Comparison of ENCODE assay signal across 10 mouse cellular contexts in genomic region chr7:4124856-4125255, GRCm38 (mm10). TPM values are rescaled to one million over a fixed set of nuclear protein-coding genes. Genes with fewer than 3 reads are reported as not detected.
DNase-seq lines count a peak whose midpoint lies in the region; ATAC-seq and TF ChIP-seq lines count a peak whose summit lies in the region.
"Had no signal": no experiment of that assay in that cellular context is flagged by ENCODE, and none has a peak within 500 bp of the region (broad histone marks: within the 10 kb centered on the region; RNA-seq: fewer than 3 reads in every experiment).

No protein-coding gene starts in this region.

- no peak for TF ChIP-seq POLR2A in heart, adult 2 months (IDR thresholded peaks at IDR 0.05; ENCODE audit: insufficient read depth, low read depth, low read length)

- H3K9ac ChIP-seq in heart, embryonic 14.5 days (ENCODE audit: low read length), result no peak overlapping the region
- no peak overlapping the region for H3K9ac ChIP-seq in heart, adult 2 months (ENCODE audit: low read depth, low read length)
- peak overlapping the region; percentile 47 for H3K9ac ChIP-seq in hindbrain, embryonic 12.5 days
- H3K9ac ChIP-seq in midbrain, embryonic 14.5 days (replicated peaks; ENCODE audit: low read length), result peak overlapping the region; percentile 40; the same call in 1 of the 2 replicates

- no peak for TF ChIP-seq CTCF in heart, adult 2 months (IDR thresholded peaks at IDR 0.05)

- peak overlapping the region; percentile 19; the same call in 1 of the 2 replicates for H3K4me2 ChIP-seq in heart, embryonic 14.5 days (ENCODE audit: low read length)
- peak overlapping the region; percentile 73 for H3K4me2 ChIP-seq in hindbrain, embryonic 12.5 days (replicated peaks)
- H3K4me2 ChIP-seq in midbrain, embryonic 14.5 days (ENCODE audit: low read length), result peak overlapping the region; percentile 73

- no peak overlapping the region for H3K27ac ChIP-seq in heart, embryonic 14.5 days (replicated peaks in 1 of 2; ENCODE audit: control insufficient read depth in 1 of 2, insufficient read depth in 1 of 2, low read depth in 2 of 2, low read length in 2 of 2)
- H3K27ac ChIP-seq in heart, adult 2 months, result no peak overlapping the region
- peak overlapping the region; percentile 7 for H3K27ac ChIP-seq in embryonic facial prominence, embryonic 10.5 days (replicated peaks)
- peak overlapping the region; percentile 92 for H3K27ac ChIP-seq in hindbrain, embryonic 12.5 days
- peak overlapping the region; percentile 77 for H3K27ac ChIP-seq in midbrain, embryonic 14.5 days (replicated peaks; ENCODE audit: low read depth, low read length)

- ATAC-seq in heart, embryonic 14.5 days (ENCODE audit: insufficient number of reproducible peaks, insufficient read depth, low FRiP score, low read depth), result no peak
- ATAC-seq in hindbrain, embryonic 12.5 days (ENCODE audit: low FRiP score), result no peak
- ATAC-seq in midbrain, embryonic 14.5 days (ENCODE audit: low FRiP score, low TSS enrichment), result peak; percentile 6

- TF ChIP-seq EP300 in heart, adult 2 months (IDR thresholded peaks at IDR 0.05; ENCODE audit: insufficient read depth, low read depth, low read length), result no peak

- no peak for DNase-seq in heart, adult 2 months
- DNase-seq in embryonic facial prominence, embryonic 10.5 days (ENCODE audit: low spot score), result no peak
- DNase-seq in midbrain, embryonic 14.5 days, result no peak
- DNase-seq in lung, postnatal 14 days, result no peak
- no peak for DNase-seq in spleen, adult 18-20 months
- no peak for DNase-seq in embryo, embryonic 11 days
- DNase-seq: gastrocnemius, postnatal 36 days had no signal

- WGBS in heart, embryonic 14.5 days, result 22% methylated on average over 5 of the region's 5 CpGs
- 46% methylated on average over 5 of the region's 5 CpGs for WGBS in heart, adult 2 months
- 15% methylated on average over 5 of the region's 5 CpGs for WGBS in embryonic facial prominence, embryonic 10.5 days
- WGBS in hindbrain, embryonic 12.5 days, result 17% methylated on average over 5 of the region's 5 CpGs
- 2% methylated on average over 5 of the region's 5 CpGs for WGBS in midbrain, embryonic 14.5 days

- H3K4me3 ChIP-seq in heart, embryonic 14.5 days (ENCODE audit: control insufficient read depth in 1 of 2, insufficient read depth in 1 of 2, low read depth in 1 of 2, low read length in 2 of 2), result no peak overlapping the region
- H3K4me3 ChIP-seq in heart, adult 2 months, result no peak overlapping the region
- H3K4me3 ChIP-seq in embryonic facial prominence, embryonic 10.5 days, result peak overlapping the region; percentile 45
- peak overlapping the region; percentile 23 for H3K4me3 ChIP-seq in hindbrain, embryonic 12.5 days
- H3K4me3 ChIP-seq in midbrain, embryonic 14.5 days (replicated peaks; ENCODE audit: low read depth, low read length), result peak overlapping the region; percentile 20

- no peaks in the 10 kb centered on the region for H3K79me2 ChIP-seq in heart, adult 2 months (replicated peaks; ENCODE audit: control insufficient read depth, insufficient read depth, low read length)

- H3K9me3 ChIP-seq in heart, embryonic 14.5 days (ENCODE audit: control insufficient read depth, low read length), result no peaks in the 10 kb centered on the region
- H3K9me3 ChIP-seq in embryonic facial prominence, embryonic 10.5 days, result no peaks in the 10 kb centered on the region
- H3K9me3 ChIP-seq in hindbrain, embryonic 12.5 days (replicated peaks), result no peaks in the 10 kb centered on the region
- no peaks in the 10 kb centered on the region for H3K9me3 ChIP-seq in midbrain, embryonic 14.5 days (ENCODE audit: control insufficient read depth, low read length)

- H3K27me3 ChIP-seq in heart, embryonic 14.5 days (ENCODE audit: control insufficient read depth, insufficient read depth, low read length), result peaks cover 20% of the 10 kb centered on the region
- no peaks in the 10 kb centered on the region for H3K27me3 ChIP-seq in heart, adult 2 months (ENCODE audit: control insufficient read depth, insufficient read depth, low read length)
- H3K27me3 ChIP-seq in embryonic facial prominence, embryonic 10.5 days (replicated peaks; ENCODE audit: low read depth, poor library complexity, severe bottlenecking), result peaks cover 28% of the 10 kb centered on the region
- 0 out of 2 replicates have a peak, but pooled peaks cover 4% of the 10 kb centered on the region for H3K27me3 ChIP-seq in hindbrain, embryonic 12.5 days
- H3K27me3 ChIP-seq in midbrain, embryonic 14.5 days (ENCODE audit: control insufficient read depth, insufficient read depth, low read length), result no peaks in the 10 kb centered on the region

- peaks cover 3 to 4% of the 10 kb centered on the region in 2 experiments; a peak in 2 of 4 replicates for H3K4me1 ChIP-seq in heart, embryonic 14.5 days (ENCODE audit: control insufficient read depth in 2 of 2, insufficient read depth in 2 of 2, low read length in 2 of 2)
- H3K4me1 ChIP-seq in heart, adult 2 months (ENCODE audit: control insufficient read depth, insufficient read depth, low read length), result peaks cover 3% of the 10 kb centered on the region; the same call in 1 of the 2 replicates
- peaks cover 43% of the 10 kb centered on the region for H3K4me1 ChIP-seq in embryonic facial prominence, embryonic 10.5 days
- H3K4me1 ChIP-seq in hindbrain, embryonic 12.5 days, result peaks cover 55% of the 10 kb centered on the region
- peaks cover 42% of the 10 kb centered on the region for H3K4me1 ChIP-seq in midbrain, embryonic 14.5 days (ENCODE audit: control insufficient read depth, insufficient read depth, low read length)

- intact Hi-C loops in heart, adult 2 months (cut with DNase I), result no loop called here

- H3K36me3 ChIP-seq in heart, embryonic 14.5 days (ENCODE audit: control insufficient read depth, insufficient read depth, low read length), result no peaks in the 10 kb centered on the region
- H3K36me3 ChIP-seq in heart, adult 2 months (ENCODE audit: control insufficient read depth, insufficient read depth, low read length), result no peaks in the 10 kb centered on the region
- no peaks in the 10 kb centered on the region; the same call in 1 of the 2 replicates for H3K36me3 ChIP-seq in embryonic facial prominence, embryonic 10.5 days (replicated peaks)
- peaks cover 19% of the 10 kb centered on the region; the same call in 1 of the 2 replicates for H3K36me3 ChIP-seq in hindbrain, embryonic 12.5 days
- H3K36me3 ChIP-seq in midbrain, embryonic 14.5 days (ENCODE audit: control insufficient read depth, insufficient read depth, low read length), result peaks cover 26% of the 10 kb centered on the region; the same call in 1 of the 2 replicates

RNA-seq across cellular contexts. Expression of gene Ttyh1, which starts 5.6 kb away (rescaled TPM):
- polyA plus RNA-seq in heart, embryonic 14.5 days (2014; fragmentation: Nextera tagmentation; extraction: Ambion mirVana), result 0.70 and 0.72 TPM in 2 replicates
- total RNA-seq in heart, adult 2 months (2021), result 1 to 10 TPM in 1 of 2 experiments, under 1 TPM in 1; 0.91 to 2.6 TPM
- 2.8 and 5.1 TPM in 2 replicates for polyA plus RNA-seq in heart, adult 2 months (2012; rRNA removed)
- 10.5 and 10.9 TPM in 2 replicates for polyA plus RNA-seq in embryonic facial prominence, embryonic 10.5 days (2016; fragmentation: Nextera tagmentation; extraction: Ambion mirVana)
- 108 and 110 TPM in 2 replicates for polyA plus RNA-seq in hindbrain, embryonic 12.5 days (2016; fragmentation: Nextera tagmentation; extraction: Ambion mirVana)
- 104 and 112 TPM in 2 replicates for polyA plus RNA-seq in midbrain, embryonic 14.5 days (2014; fragmentation: Nextera tagmentation; extraction: Ambion mirVana)

RNA-seq across cellular contexts. Expression of gene Leng8, which starts 12.0 kb away (rescaled TPM):
- 27.0 and 43.6 TPM in 2 replicates for polyA plus RNA-seq in heart, embryonic 14.5 days (2014; fragmentation: Nextera tagmentation; extraction: Ambion mirVana)
- 10 to 100 TPM; 31.2 to 36.4 TPM for total RNA-seq in heart, adult 2 months (2021)
- polyA plus RNA-seq in heart, adult 2 months (2012; rRNA removed), result 263 and 281 TPM in 2 replicates
- polyA plus RNA-seq in embryonic facial prominence, embryonic 10.5 days (2016; fragmentation: Nextera tagmentation; extraction: Ambion mirVana), result 68.1 and 68.2 TPM in 2 replicates
- polyA plus RNA-seq in hindbrain, embryonic 12.5 days (2016; fragmentation: Nextera tagmentation; extraction: Ambion mirVana), result 115 and 118 TPM in 2 replicates
- polyA plus RNA-seq in midbrain, embryonic 14.5 days (2014; fragmentation: Nextera tagmentation; extraction: Ambion mirVana), result 68.4 and 77.3 TPM in 2 replicates

RNA-seq across cellular contexts. Expression of gene Leng9, which starts 25.3 kb away (rescaled TPM):
- polyA plus RNA-seq in heart, embryonic 14.5 days (2014; fragmentation: Nextera tagmentation; extraction: Ambion mirVana), result 1.5 and 2.9 TPM in 2 replicates
- total RNA-seq in heart, adult 2 months (2021), result 1 to 10 TPM; 2.2 to 3.7 TPM
- 3.3 TPM in 2 replicates for polyA plus RNA-seq in heart, adult 2 months (2012; rRNA removed)
- polyA plus RNA-seq in embryonic facial prominence, embryonic 10.5 days (2016; fragmentation: Nextera tagmentation; extraction: Ambion mirVana), result 1.4 and 1.7 TPM in 2 replicates
- polyA plus RNA-seq in hindbrain, embryonic 12.5 days (2016; fragmentation: Nextera tagmentation; extraction: Ambion mirVana), result 3.6 and 4.3 TPM in 2 replicates
- 3.4 and 4.8 TPM in 2 replicates for polyA plus RNA-seq in midbrain, embryonic 14.5 days (2014; fragmentation: Nextera tagmentation; extraction: Ambion mirVana)

RNA-seq across cellular contexts. Expression of gene Cdc42ep5, which starts 39.8 kb away (rescaled TPM):
- polyA plus RNA-seq in heart, embryonic 14.5 days (2014; fragmentation: Nextera tagmentation; extraction: Ambion mirVana), result 26.7 and 26.9 TPM in 2 replicates
- total RNA-seq in heart, adult 2 months (2021), result 1 to 10 TPM; 3.1 to 5.8 TPM
- 7.3 and 10.7 TPM in 2 replicates for polyA plus RNA-seq in heart, adult 2 months (2012; rRNA removed)
- polyA plus RNA-seq in embryonic facial prominence, embryonic 10.5 days (2016; fragmentation: Nextera tagmentation; extraction: Ambion mirVana), result 32.7 and 34.9 TPM in 2 replicates
- polyA plus RNA-seq in hindbrain, embryonic 12.5 days (2016; fragmentation: Nextera tagmentation; extraction: Ambion mirVana), result 24.2 and 25.7 TPM in 2 replicates
- polyA plus RNA-seq in midbrain, embryonic 14.5 days (2014; fragmentation: Nextera tagmentation; extraction: Ambion mirVana), result 3.1 and 5.3 TPM in 2 replicates
- polyA plus RNA-seq: inflammation-experienced regulatory T-cells, adult 6 months had no signal

Comparison
In these comparisons a context has a peak if more than half of its experiments do, and no peak if none do; other contexts are left out.
1. H3K27ac ChIP-seq: peak in embryonic facial prominence, embryonic 10.5 days (single experiment), hindbrain, embryonic 12.5 days (single experiment) and midbrain, embryonic 14.5 days (single experiment); none in heart, embryonic 14.5 days (0 of 2) and heart, adult 2 months (single experiment).
2. H3K4me2 ChIP-seq: peak in every context shown above with its lines; median percentile 73 in hindbrain, embryonic 12.5 days; 73 in midbrain, embryonic 14.5 days; 19 in heart, embryonic 14.5 days.
3. H3K4me3 ChIP-seq: peak in embryonic facial prominence, embryonic 10.5 days (single experiment), hindbrain, embryonic 12.5 days (single experiment) and midbrain, embryonic 14.5 days (single experiment); none in heart, embryonic 14.5 days (0 of 2) and heart, adult 2 months (single experiment).
4. H3K9ac ChIP-seq: peak in hindbrain, embryonic 12.5 days (single experiment) and midbrain, embryonic 14.5 days (single experiment); none in heart, embryonic 14.5 days (single experiment) and heart, adult 2 months (single experiment).